Comparison of ENCODE assay signal across 8 mouse cellular contexts in the genomic region with DNA sequence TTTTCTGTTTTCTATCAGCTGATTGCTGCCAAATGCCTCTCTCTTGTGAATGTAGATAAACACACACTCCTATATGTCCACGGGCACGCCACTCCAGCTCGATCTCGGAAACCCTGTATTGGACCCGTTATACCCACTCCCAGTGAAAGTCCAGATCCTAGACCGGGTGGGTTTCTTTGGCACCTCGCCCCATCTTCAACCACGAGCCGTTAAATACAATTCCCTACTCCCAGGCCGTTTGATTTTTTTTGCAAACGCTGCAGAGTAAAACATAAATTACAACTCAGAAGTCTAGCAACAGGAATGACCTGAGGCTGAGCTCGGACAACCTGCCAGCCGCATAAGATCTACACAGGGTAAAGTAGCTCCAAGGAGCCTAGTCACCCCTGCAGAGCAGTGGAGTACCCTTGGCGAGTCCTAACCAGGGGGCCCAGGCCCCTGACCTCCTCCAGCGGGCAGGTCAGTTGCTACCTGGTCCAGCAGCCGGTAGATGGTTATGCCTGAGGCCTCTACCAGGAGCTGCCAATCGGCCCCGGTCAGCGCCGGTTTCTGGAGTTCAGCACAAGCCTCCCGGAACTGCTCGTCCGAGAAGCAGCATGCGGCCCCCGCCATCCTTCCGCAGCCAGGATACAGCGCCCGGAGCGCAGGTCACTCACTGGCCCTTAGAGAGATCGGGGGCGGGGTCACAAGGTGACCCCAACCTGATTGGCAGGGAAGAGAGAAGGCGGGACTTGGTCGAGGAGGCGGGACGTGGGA. TPM values are rescaled to one million over a fixed set of nuclear protein-coding genes. Genes with fewer than 3 reads are reported as not detected.
A peak's percentile ranks its signal among the peaks of the same experiment; 100 is the strongest.
DNase-seq lines count a peak whose midpoint lies in the region; ATAC-seq lines count a peak whose summit lies in the region.

A gene (minus strand): TSS at position 664 of the 756 bp plus-strand sequence.

- DNase-seq in NIH3T3 (ENCODE audit: low read depth), result peak; percentile 86
- DNase-seq in cerebellum, adult 8-10 months, result peak; percentile 80
- peak; percentile 89 for DNase-seq in forelimb bud, embryonic 11.5 days (ENCODE audit: low read depth, low spot score)
- DNase-seq in layer of hippocampus, adult 9-11 months, result peak; percentile 64
- DNase-seq in lung, postnatal 4 days, result peak; percentile 89 to 92
- DNase-seq in retina, embryonic 14.5 days (ENCODE audit: low spot score), result peak; percentile 90
- DNase-seq in urinary bladder, adult 2 months (ENCODE audit: low spot score), result peak; percentile 66

- ATAC-seq in hematopoietic stem cell, adult 5-6 weeks (replicated peaks in 1 of 2; ENCODE audit: insufficient read depth in 1 of 2, low FRiP score in 2 of 2, low TSS enrichment in 1 of 2, low read depth in 1 of 2, poor library complexity in 2 of 2, severe bottlenecking in 2 of 2), result peak; percentile 96 to 97

RNA-seq across cellular contexts. Expression of the gene that starts here (rescaled TPM):
- 20.0 and 30.1 TPM in 2 replicates for total RNA-seq in hematopoietic stem cell, adult 5-6 weeks (2017)
- 6.0 and 6.9 TPM in 2 replicates for polyA plus RNA-seq in urinary bladder, adult 2 months (2012; rRNA removed)

Comparison
In these comparisons a context has a peak if more than half of its experiments do, and no peak if none do; other contexts are left out.
1. Peak in every context shown above with its lines: DNase-seq and ATAC-seq.